Mouse (Mus musculus): Measurements from ENCODE around the gene Nfib. TPM values are rescaled to one million over a fixed set of nuclear protein-coding genes. Genes with fewer than 3 reads are reported as not detected.

Nfib gene
- polyA plus RNA-seq, 2 experiments, result 1.7 to 2.6 TPM

DNA sequence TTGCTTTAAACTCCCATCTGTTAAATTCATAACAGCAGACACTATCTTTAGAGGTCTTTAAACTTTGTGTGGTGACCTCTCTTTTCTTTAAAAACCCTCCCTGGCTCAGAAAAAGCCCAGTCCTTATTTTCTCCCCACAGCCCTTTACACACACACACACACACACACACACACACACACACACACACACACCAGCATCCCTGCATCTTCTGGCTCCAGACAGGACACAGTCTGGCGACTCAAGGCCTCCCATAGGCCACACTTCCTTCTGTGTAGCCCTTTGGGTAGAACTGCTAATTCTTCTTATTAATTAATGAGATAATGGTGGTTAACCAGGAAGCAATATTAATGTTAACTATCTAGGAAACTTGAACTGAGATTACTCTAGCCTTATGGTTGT is 211.7 kb downstream of the Nfib start:
- Histone ChIP-seq H3K4me1 (replicated peaks; ENCODE audit: control insufficient read depth in 2 of 2, insufficient read depth in 2 of 2, low read length in 1 of 2) (peaks cover 0 to 3% of the 10 kb centered on the region in 2 experiments; a peak in 1 of 4 replicates), H3K4me2 (ENCODE audit: low read depth) (no peak overlapping the region), H3K4me3 (ENCODE audit: insufficient read depth in 1 of 2, low read depth in 2 of 2, low read length in 2 of 2) (no peak overlapping the region), H3K9me3 (ENCODE audit: control insufficient read depth, low read length) (no peaks in the 10 kb centered on the region), H3K27me3 (ENCODE audit: control insufficient read depth, insufficient read depth, low read length) (no peaks in the 10 kb centered on the region; the same call in 1 of the 2 replicates), H3K36me3 (replicated peaks; ENCODE audit: control insufficient read depth, insufficient read depth, low read depth) (no peaks in the 10 kb centered on the region), H3K27ac (no peak overlapping the region), H3K9ac (replicated peaks) (no peak overlapping the region)
- TF ChIP-seq EP300 (IDR thresholded peaks at IDR 0.05; ENCODE audit: low read depth), result no peak
- TF ChIP-seq CTCF (IDR thresholded peaks at IDR 0.05; ENCODE audit: low read depth), result no peak
- ATAC-seq (ENCODE audit: insufficient read depth) (no peak), DNase-seq (ENCODE audit: low read depth in 3 of 3, low spot score in 3 of 3) (no peak)
- WGBS (ENCODE audit: insufficient replicate concordance), result 64% methylated on average over 1 of the region's 1 CpGs

- no peak overlapping the region for H3K4me2 ChIP-seq (ENCODE audit: low read depth)
- H3K4me3 ChIP-seq (ENCODE audit: insufficient read depth in 1 of 2, low read depth in 2 of 2, low read length in 2 of 2), result no peak overlapping the region
- H3K27me3 ChIP-seq (ENCODE audit: control insufficient read depth, insufficient read depth, low read length), result no peaks in the 10 kb centered on the region; the same call in 1 of the 2 replicates
- H3K4me1 ChIP-seq (replicated peaks; ENCODE audit: control insufficient read depth in 2 of 2, insufficient read depth in 2 of 2, low read length in 1 of 2), result peaks cover 0 to 3% of the 10 kb centered on the region in 2 experiments; a peak in 1 of 4 replicates
- no peak for TF ChIP-seq EP300 (IDR thresholded peaks at IDR 0.05; ENCODE audit: low read depth)
- 69% methylated on average over 7 of the region's 7 CpGs for whole genome bisulfite sequencing (ENCODE audit: insufficient replicate concordance)
- H3K9me3 ChIP-seq (ENCODE audit: control insufficient read depth, low read length), result no peaks in the 10 kb centered on the region
- H3K36me3 ChIP-seq (replicated peaks; ENCODE audit: control insufficient read depth, insufficient read depth, low read depth), result no peaks in the 10 kb centered on the region
- H3K27ac ChIP-seq, result no peak overlapping the region
- H3K9ac ChIP-seq (replicated peaks), result no peak overlapping the region
- no peak for ATAC-seq (ENCODE audit: insufficient read depth)
- DNase-seq (ENCODE audit: low read depth in 3 of 3, low spot score in 3 of 3), result no peak
These were observed 212.2 kb downstream of the Nfib start for GRCm38 (mm10) chr4:82493363-82493762.

DNA sequence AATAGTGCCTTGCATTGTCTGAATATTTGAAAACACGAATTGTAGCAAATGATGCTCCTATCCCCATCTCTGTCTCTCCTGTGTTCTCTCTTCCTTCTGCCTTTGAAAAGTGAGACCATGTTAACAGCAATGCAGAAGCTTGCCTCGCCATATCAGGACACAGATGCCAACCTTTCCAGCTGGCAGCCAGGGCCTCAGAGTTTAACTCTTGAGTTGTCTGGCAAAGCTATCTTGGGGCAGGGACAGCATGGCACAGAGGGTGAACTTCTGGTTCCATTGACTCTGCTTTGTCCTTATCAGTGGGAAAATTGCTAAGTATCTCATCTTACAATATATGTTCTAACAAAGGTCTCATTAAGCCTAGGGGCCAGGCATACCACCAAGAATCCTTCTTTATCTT is 212.8 kb downstream of the Nfib start:
- no peak for TF ChIP-seq CTCF (IDR thresholded peaks at IDR 0.05; ENCODE audit: low read depth)
- no peak for TF ChIP-seq EP300 (IDR thresholded peaks at IDR 0.05; ENCODE audit: low read depth)
- H3K9ac ChIP-seq (replicated peaks), result no peak overlapping the region
- no peak overlapping the region for H3K4me3 ChIP-seq (ENCODE audit: insufficient read depth in 1 of 2, low read depth in 2 of 2, low read length in 2 of 2)
- no peak overlapping the region for H3K27ac ChIP-seq
- no peaks in the 10 kb centered on the region; the same call in 1 of the 2 replicates for H3K27me3 ChIP-seq (ENCODE audit: control insufficient read depth, insufficient read depth, low read length)
- ATAC-seq (ENCODE audit: insufficient read depth), result no peak
- H3K36me3 ChIP-seq (replicated peaks; ENCODE audit: control insufficient read depth, insufficient read depth, low read depth), result no peaks in the 10 kb centered on the region
- no peak overlapping the region for H3K4me2 ChIP-seq (ENCODE audit: low read depth)
- DNase-seq (ENCODE audit: low read depth in 3 of 3, low spot score in 3 of 3), result no peak
- 47% methylated on average over 2 of the region's 2 CpGs for WGBS (ENCODE audit: insufficient replicate concordance)
- peaks cover 0 to 3% of the 10 kb centered on the region in 2 experiments; a peak in 1 of 4 replicates for H3K4me1 ChIP-seq (replicated peaks; ENCODE audit: control insufficient read depth in 2 of 2, insufficient read depth in 2 of 2, low read length in 1 of 2)
- no peaks in the 10 kb centered on the region for H3K9me3 ChIP-seq (ENCODE audit: control insufficient read depth, low read length)

- Histone ChIP-seq H3K9ac (replicated peaks) (no peak overlapping the region), H3K27me3 (ENCODE audit: control insufficient read depth, insufficient read depth, low read length) (no peaks in the 10 kb centered on the region), H3K27ac (no peak overlapping the region), H3K4me3 (ENCODE audit: insufficient read depth in 1 of 2, low read depth in 2 of 2, low read length in 2 of 2) (no peak overlapping the region), H3K36me3 (replicated peaks; ENCODE audit: control insufficient read depth, insufficient read depth, low read depth) (no peaks in the 10 kb centered on the region), H3K4me1 (replicated peaks; ENCODE audit: control insufficient read depth in 2 of 2, insufficient read depth in 2 of 2, low read length in 1 of 2) (peaks cover 0 to 3% of the 10 kb centered on the region in 2 experiments; a peak in 1 of 4 replicates), H3K9me3 (ENCODE audit: control insufficient read depth, low read length) (no peaks in the 10 kb centered on the region), H3K4me2 (ENCODE audit: low read depth) (no peak overlapping the region)
- DNase-seq (ENCODE audit: low read depth in 3 of 3, low spot score in 3 of 3), result no peak
- WGBS (ENCODE audit: insufficient replicate concordance), result 44% methylated on average over 2 of the region's 2 CpGs
- ATAC-seq (ENCODE audit: insufficient read depth), result no peak
- TF ChIP-seq CTCF (IDR thresholded peaks at IDR 0.05; ENCODE audit: low read depth) (no peak), EP300 (IDR thresholded peaks at IDR 0.05; ENCODE audit: low read depth) (no peak)
These were observed 215.6 kb downstream of the Nfib start for GRCm38 (mm10) chr4:82489939-82490338.

DNA sequence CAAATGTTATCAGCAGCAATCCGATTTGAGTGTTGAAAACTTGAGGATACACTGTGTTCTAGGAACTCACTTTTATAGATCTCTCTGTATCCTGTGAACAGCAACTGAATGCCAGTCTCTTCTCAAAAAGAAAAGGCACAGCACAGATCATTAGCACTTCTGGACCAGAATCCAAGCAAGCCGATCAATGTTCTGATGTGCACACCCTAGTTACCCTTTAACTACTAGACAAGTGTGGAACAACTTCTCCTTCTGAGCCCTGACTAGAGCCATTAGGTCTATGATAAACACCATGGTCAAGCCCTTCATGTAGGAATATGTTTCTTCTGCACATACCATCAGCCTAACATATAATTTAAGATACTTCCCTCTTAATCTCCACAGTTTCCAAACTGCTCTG is 219.6 kb downstream of the Nfib start:
- Histone ChIP-seq H3K27me3 (ENCODE audit: control insufficient read depth, insufficient read depth, low read length) (no peaks in the 10 kb centered on the region), H3K4me3 (ENCODE audit: insufficient read depth in 1 of 2, low read depth in 2 of 2, low read length in 2 of 2) (no peak overlapping the region), H3K9me3 (ENCODE audit: control insufficient read depth, low read length) (no peaks in the 10 kb centered on the region), H3K9ac (replicated peaks) (no peak overlapping the region), H3K36me3 (replicated peaks; ENCODE audit: control insufficient read depth, insufficient read depth, low read depth) (no peaks in the 10 kb centered on the region), H3K4me1 (replicated peaks; ENCODE audit: control insufficient read depth in 2 of 2, insufficient read depth in 2 of 2, low read length in 1 of 2) (peaks cover 0 to 8% of the 10 kb centered on the region in 2 experiments; a peak in 1 of 4 replicates), H3K27ac (no peak overlapping the region), H3K4me2 (ENCODE audit: low read depth) (no peak overlapping the region)
- DNase-seq (ENCODE audit: low read depth in 3 of 3, low spot score in 3 of 3) (no peak), ATAC-seq (ENCODE audit: insufficient read depth) (no peak)
- 65% methylated on average over 2 of the region's 2 CpGs for WGBS (ENCODE audit: insufficient replicate concordance)
- TF ChIP-seq EP300 (IDR thresholded peaks at IDR 0.05; ENCODE audit: low read depth) (no peak), CTCF (IDR thresholded peaks at IDR 0.05; ENCODE audit: low read depth) (no peak)

Measured in liver, embryonic 14.5 days (tissue).